ENCODE assay signal across 9 mouse cellular contexts in the genomic region with DNA sequence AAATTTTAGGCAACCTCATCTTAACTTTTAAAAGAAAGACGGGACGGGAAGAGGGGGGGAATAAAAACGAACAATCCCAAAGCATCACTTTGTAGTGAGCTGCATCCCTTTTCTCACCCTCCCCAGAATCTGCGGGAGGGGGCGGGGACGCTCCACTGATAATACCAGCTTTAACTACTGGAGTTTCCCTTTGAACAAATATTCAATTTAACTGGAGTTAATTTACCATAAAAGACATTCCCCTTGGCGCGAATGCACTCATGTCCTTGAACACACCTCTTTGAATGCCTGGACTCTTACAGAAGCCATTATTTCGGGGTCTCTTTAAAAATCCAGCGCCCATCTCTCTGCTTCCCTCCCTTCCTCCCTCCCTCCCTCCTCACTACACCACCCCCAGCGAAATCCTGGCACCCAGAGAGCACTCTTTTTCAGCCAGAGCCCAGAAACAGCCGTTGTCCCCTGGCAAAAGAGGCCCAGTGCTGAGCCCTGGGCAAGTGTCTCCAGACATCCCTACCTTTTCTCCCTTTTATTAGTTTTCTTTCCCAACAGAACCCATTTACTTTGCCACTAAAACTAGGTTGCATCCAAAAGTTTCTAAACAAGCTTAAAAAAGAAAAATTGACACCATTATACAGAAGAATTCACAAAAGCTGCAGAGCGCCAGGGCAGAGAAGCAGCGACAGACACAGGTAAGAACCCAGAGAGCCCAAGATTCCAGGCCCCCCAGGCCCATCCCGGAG.
A peak's percentile ranks its signal among the peaks of the same experiment; 100 is the strongest.
DNase-seq lines count a peak whose midpoint lies in the region; ATAC-seq and TF ChIP-seq lines count a peak whose summit lies in the region.
"Had no signal": no experiment of that assay in that cellular context is flagged by ENCODE, and none has a peak within 500 bp of the region (broad histone marks: within the 10 kb centered on the region; RNA-seq: fewer than 3 reads in every experiment).

No protein-coding gene starts in this region.

- no peak for TF ChIP-seq CTCF in kidney, postnatal 0 days (IDR thresholded peaks at IDR 0.05; ENCODE audit: low read depth)

- ATAC-seq in kidney, postnatal 0 days (replicated peaks; ENCODE audit: low FRiP score, low read depth), result no peak
- ATAC-seq in midbrain, embryonic 14.5 days (ENCODE audit: low FRiP score, low TSS enrichment), result no peak
- ATAC-seq in megakaryocyte, adult 5-6 weeks (ENCODE audit: poor library complexity, severe bottlenecking), result no peak

- intact Hi-C loops in heart, postnatal 25 days (cut with DNase I), result loop anchor here (5.0 kb wide), 2 partner anchors 145 to 440 kb away; no protein-coding TSS in a partner anchor

- no peaks in the 10 kb centered on the region; the same call in 1 of the 2 replicates for H3K4me1 ChIP-seq in brown adipose tissue, adult 24 weeks (ENCODE audit: control insufficient read depth, insufficient read depth, insufficient read length, low read length)
- H3K4me1 ChIP-seq in kidney, postnatal 0 days (replicated peaks; ENCODE audit: insufficient read depth, low read length), result 0 out of 2 replicates have a peak, but pooled peaks cover 6% of the 10 kb centered on the region
- peaks cover 20% of the 10 kb centered on the region for H3K4me1 ChIP-seq in midbrain, embryonic 14.5 days (ENCODE audit: control insufficient read depth, insufficient read depth, low read length)

- H3K36me3 ChIP-seq in kidney, postnatal 0 days (ENCODE audit: insufficient read depth, low read length), result no peaks in the 10 kb centered on the region
- no peaks in the 10 kb centered on the region for H3K36me3 ChIP-seq in midbrain, embryonic 14.5 days (ENCODE audit: control insufficient read depth, insufficient read depth, low read length)

- H3K9ac ChIP-seq in kidney, postnatal 0 days (ENCODE audit: low read depth, low read length), result 0 out of 2 replicates have a peak overlapping the region, but pooled peaks have one; percentile 83
- peak overlapping the region; percentile 92 for H3K9ac ChIP-seq in midbrain, embryonic 14.5 days (replicated peaks; ENCODE audit: low read length)

- no peaks in the 10 kb centered on the region; the same call in 1 of the 2 replicates for H3K27me3 ChIP-seq in kidney, postnatal 0 days (ENCODE audit: insufficient read depth, low read length)
- peaks cover 3% of the 10 kb centered on the region; the same call in 1 of the 2 replicates for H3K27me3 ChIP-seq in midbrain, embryonic 14.5 days (ENCODE audit: control insufficient read depth, insufficient read depth, low read length)
- H3K27me3 ChIP-seq: CH12.LX had no signal

- peak overlapping the region; percentile 69 for H3K4me3 ChIP-seq in brown adipose tissue, adult 24 weeks (ENCODE audit: insufficient read depth, low read depth, low read length)
- H3K4me3 ChIP-seq in kidney, postnatal 0 days (replicated peaks; ENCODE audit: low read depth, low read length), result peak overlapping the region; percentile 77
- peak overlapping the region; percentile 72 for H3K4me3 ChIP-seq in midbrain, embryonic 14.5 days (replicated peaks; ENCODE audit: low read depth, low read length)

- WGBS in kidney, postnatal 0 days, result 19% methylated on average over 15 of the region's 15 CpGs
- 3% methylated on average over 15 of the region's 15 CpGs for WGBS in midbrain, embryonic 14.5 days

- peak overlapping the region; percentile 82 for H3K27ac ChIP-seq in brown adipose tissue, adult 24 weeks (replicated peaks; ENCODE audit: low read depth, low read length)
- H3K27ac ChIP-seq in kidney, postnatal 0 days, result peak overlapping the region; percentile 99; the same call in 1 of the 2 replicates
- peak overlapping the region; percentile 96 for H3K27ac ChIP-seq in midbrain, embryonic 14.5 days (replicated peaks; ENCODE audit: low read depth, low read length)

- peak overlapping the region; percentile 87 for H3K4me2 ChIP-seq in kidney, postnatal 0 days (ENCODE audit: low read length)
- H3K4me2 ChIP-seq in midbrain, embryonic 14.5 days (ENCODE audit: low read length), result peak overlapping the region; percentile 98

- no peaks in the 10 kb centered on the region for H3K9me3 ChIP-seq in kidney, postnatal 0 days (replicated peaks; ENCODE audit: low read length)
- H3K9me3 ChIP-seq in midbrain, embryonic 14.5 days (ENCODE audit: control insufficient read depth, low read length), result no peaks in the 10 kb centered on the region

- DNase-seq in heart, adult 18-20 months, result peak; percentile 74 to 76
- no peak for DNase-seq in heart, postnatal 25 days (ENCODE audit: low spot score)
- DNase-seq in gastrocnemius, postnatal 25 days, result peak; percentile 68
- no peak for DNase-seq in kidney, postnatal 0 days (ENCODE audit: low spot score)
- peak; percentile 69 for DNase-seq in midbrain, embryonic 14.5 days
- no peak for DNase-seq in T-cell, adult 2 months (ENCODE audit: low spot score)

Comparison
In these comparisons a context has a peak if more than half of its experiments do, and no peak if none do; other contexts are left out.
1. DNase-seq: peak in heart, adult 18-20 months (2 of 2), gastrocnemius, postnatal 25 days (single experiment) and midbrain, embryonic 14.5 days (single experiment); none in heart, postnatal 25 days (single experiment), kidney, postnatal 0 days (single experiment) and T-cell, adult 2 months (single experiment).
2. Peak in every context shown above with its lines, with median percentiles within 50 percentile points of each other: H3K27ac ChIP-seq and H3K4me3 ChIP-seq.